ENCODE assay signal across 12 mouse cellular contexts in genomic region chr7:99132597-99132996, GRCm38 (mm10). TPM values are rescaled to one million over a fixed set of nuclear protein-coding genes. Genes with fewer than 3 reads are reported as not detected.
DNase-seq lines count a peak whose midpoint lies in the region; ATAC-seq and TF ChIP-seq lines count a peak whose summit lies in the region.
"Had no signal": no experiment of that assay in that cellular context is flagged by ENCODE, and none has a peak within 500 bp of the region (broad histone marks: within the 10 kb centered on the region; RNA-seq: fewer than 3 reads in every experiment).

No protein-coding gene starts in this region.

- H3K27ac ChIP-seq in kidney, embryonic 16.5 days (ENCODE audit: low read length) = peak overlapping the region; percentile 63
- peak overlapping the region; percentile 76 for H3K27ac ChIP-seq in heart, adult 2 months
- H3K27ac ChIP-seq in liver, embryonic 13.5 days = peak overlapping the region; percentile 50
- H3K27ac ChIP-seq in hindbrain, embryonic 16.5 days (ENCODE audit: low read depth, low read length) = no peak overlapping the region

- no peak overlapping the region for H3K4me3 ChIP-seq in kidney, embryonic 16.5 days (ENCODE audit: low read length)
- peak overlapping the region; percentile 5; the same call in 1 of the 2 replicates for H3K4me3 ChIP-seq in heart, adult 2 months
- no peak overlapping the region for H3K4me3 ChIP-seq in liver, embryonic 13.5 days (replicated peaks)
- no peak overlapping the region for H3K4me3 ChIP-seq in hindbrain, embryonic 16.5 days (ENCODE audit: low read length)
- H3K4me3 ChIP-seq: myocyte had no signal

- DNase-seq in kidney, adult 8-10 months = no peak
- DNase-seq in A20 (ENCODE audit: low read depth, low spot score) = peak; percentile 36
- peak in 1 of 2 experiments; percentile 45 for DNase-seq in heart, adult 2 months
- no peak for DNase-seq in liver, embryonic 13.5 days
- DNase-seq in yolk sac, embryonic 10.5 days (ENCODE audit: low spot score) = no peak
- DNase-seq in ovary, adult 18-20 months (ENCODE audit: low spot score) = no peak
- DNase-seq: cerebellum, postnatal 25 days had no signal

- no peak for ATAC-seq in kidney, embryonic 16.5 days (ENCODE audit: low FRiP score, low TSS enrichment)
- no peak for ATAC-seq in liver, embryonic 13.5 days (ENCODE audit: low read depth)
- ATAC-seq in hindbrain, embryonic 16.5 days = no peak
- ATAC-seq: CD4-positive, CD25-positive, alpha-beta regulatory T cell, adult 4 months; forebrain, embryonic 14.5 days had no signal

- H3K27me3 ChIP-seq in kidney, embryonic 16.5 days (ENCODE audit: insufficient read depth, low read length) = no peaks in the 10 kb centered on the region
- no peaks in the 10 kb centered on the region for H3K27me3 ChIP-seq in heart, adult 2 months (ENCODE audit: control insufficient read depth, insufficient read depth, low read length)
- H3K27me3 ChIP-seq in liver, embryonic 13.5 days = no peaks in the 10 kb centered on the region
- no peaks in the 10 kb centered on the region for H3K27me3 ChIP-seq in hindbrain, embryonic 16.5 days (replicated peaks; ENCODE audit: control insufficient read depth, insufficient read depth, low read length)

- TF ChIP-seq EP300 in heart, adult 2 months (IDR thresholded peaks at IDR 0.05; ENCODE audit: insufficient read depth, low read depth, low read length) = no peak

- H3K36me3 ChIP-seq in kidney, embryonic 16.5 days (ENCODE audit: insufficient read depth, low read length) = peaks cover 3% of the 10 kb centered on the region; the same call in 1 of the 2 replicates
- H3K36me3 ChIP-seq in heart, adult 2 months (ENCODE audit: control insufficient read depth, insufficient read depth, low read length) = peaks cover 3% of the 10 kb centered on the region; the same call in 1 of the 2 replicates
- H3K36me3 ChIP-seq in liver, embryonic 13.5 days = peaks cover 12% of the 10 kb centered on the region; the same call in 1 of the 2 replicates
- no peaks in the 10 kb centered on the region for H3K36me3 ChIP-seq in hindbrain, embryonic 16.5 days (ENCODE audit: control insufficient read depth, insufficient read depth, low read length)

- peaks cover 36% of the 10 kb centered on the region for H3K4me1 ChIP-seq in kidney, embryonic 16.5 days (ENCODE audit: insufficient read depth, low read length)
- H3K4me1 ChIP-seq in heart, adult 2 months (ENCODE audit: control insufficient read depth, insufficient read depth, low read length) = peaks cover 23% of the 10 kb centered on the region
- H3K4me1 ChIP-seq in liver, embryonic 13.5 days (replicated peaks) = peaks cover 51% of the 10 kb centered on the region
- H3K4me1 ChIP-seq in hindbrain, embryonic 16.5 days (ENCODE audit: control insufficient read depth, insufficient read depth, low read depth, low read length) = no peaks in the 10 kb centered on the region

- no peak for TF ChIP-seq POLR2A in heart, adult 2 months (IDR thresholded peaks at IDR 0.05; ENCODE audit: insufficient read depth, low read depth, low read length)

- no peak for TF ChIP-seq CTCF in heart, adult 2 months (IDR thresholded peaks at IDR 0.05)

- H3K9ac ChIP-seq in kidney, embryonic 16.5 days (replicated peaks; ENCODE audit: low read length) = no peak overlapping the region
- H3K9ac ChIP-seq in heart, adult 2 months (ENCODE audit: low read depth, low read length) = peak overlapping the region; percentile 6; the same call in 1 of the 2 replicates
- no peak overlapping the region for H3K9ac ChIP-seq in liver, embryonic 13.5 days
- no peak overlapping the region for H3K9ac ChIP-seq in hindbrain, embryonic 16.5 days (ENCODE audit: low read depth, low read length)

- peak overlapping the region; percentile 24; the same call in 1 of the 2 replicates for H3K4me2 ChIP-seq in kidney, embryonic 16.5 days (replicated peaks; ENCODE audit: low read depth, low read length)
- H3K4me2 ChIP-seq in liver, embryonic 13.5 days = 0 out of 2 replicates have a peak overlapping the region, but pooled peaks have one; percentile 6
- no peak overlapping the region for H3K4me2 ChIP-seq in hindbrain, embryonic 16.5 days (ENCODE audit: low read length)

- peaks cover 10% of the 10 kb centered on the region for H3K79me2 ChIP-seq in heart, adult 2 months (replicated peaks; ENCODE audit: control insufficient read depth, insufficient read depth, low read length)

- 74% methylated on average over 9 of the region's 9 CpGs for WGBS in kidney, embryonic 16.5 days
- WGBS in heart, adult 2 months = 37% methylated on average over 9 of the region's 9 CpGs
- WGBS in liver, embryonic 13.5 days (ENCODE audit: insufficient replicate concordance) = 62% methylated on average over 9 of the region's 9 CpGs
- WGBS in hindbrain, embryonic 16.5 days = 90% methylated on average over 9 of the region's 9 CpGs

- H3K9me3 ChIP-seq in kidney, embryonic 16.5 days (ENCODE audit: low read length) = 0 out of 2 replicates have a peak, but pooled peaks cover 3% of the 10 kb centered on the region
- H3K9me3 ChIP-seq in liver, embryonic 13.5 days (replicated peaks) = no peaks in the 10 kb centered on the region
- H3K9me3 ChIP-seq in hindbrain, embryonic 16.5 days (ENCODE audit: control insufficient read depth, low read length) = no peaks in the 10 kb centered on the region

- intact Hi-C loops in heart, adult 2 months (cut with DNase I) = no loop called here

RNA-seq across cellular contexts. Expression of gene Uvrag, which starts 8.3 kb away (rescaled TPM):
- 16.6 and 18.7 TPM in 2 replicates for polyA plus RNA-seq in kidney, embryonic 16.5 days (2015; fragmentation: Nextera tagmentation; extraction: Ambion mirVana)
- total RNA-seq in heart, adult 2 months (2021) = 10 to 100 TPM; 21.0 to 22.1 TPM
- polyA plus RNA-seq in heart, adult 2 months (2012; rRNA removed) = 5.9 and 9.1 TPM in 2 replicates
- 8.9 and 9.0 TPM in 2 replicates for polyA plus RNA-seq in liver, embryonic 13.5 days (2015; fragmentation: Nextera tagmentation; extraction: Ambion mirVana)
- polyA plus RNA-seq in hindbrain, embryonic 16.5 days (2015; fragmentation: Nextera tagmentation; extraction: Ambion mirVana) = 14.4 and 15.3 TPM in 2 replicates

RNA-seq across cellular contexts. Expression of gene Dgat2, which starts 49.9 kb away (rescaled TPM):
- polyA plus RNA-seq in kidney, embryonic 16.5 days (2015; fragmentation: Nextera tagmentation; extraction: Ambion mirVana) = 41.6 and 43.4 TPM in 2 replicates
- total RNA-seq in heart, adult 2 months (2021) = 100 to 1,000 TPM; 309 to 376 TPM
- 347 and 390 TPM in 2 replicates for polyA plus RNA-seq in heart, adult 2 months (2012; rRNA removed)
- 71.1 and 73.4 TPM in 2 replicates for polyA plus RNA-seq in liver, embryonic 13.5 days (2015; fragmentation: Nextera tagmentation; extraction: Ambion mirVana)
- 23.7 and 24.9 TPM in 2 replicates for polyA plus RNA-seq in hindbrain, embryonic 16.5 days (2015; fragmentation: Nextera tagmentation; extraction: Ambion mirVana)
